Mouse (Mus musculus) testis, adult 2 months (tissue): ENCODE measurements around the gene 5730596B20Rik.

Source experiments
- CTCF ChIP-seq: fragments of 200-500 bp; IDR thresholded peaks from 2 replicates; pipeline ENCODE4 v1.5.1; 2012; ENCODE audit warnings: low read depth, mild to moderate bottlenecking, inconsistent platforms, low read length, moderate library complexity; ENCODE audit not compliant: control insufficient read depth, insufficient read depth, insufficient replicate concordance
- POLR2A ChIP-seq: fragments of 200-500 bp; IDR thresholded peaks from 2 replicates; pipeline ENCODE4 v1.6.1; 2012; ENCODE audit warnings: low read depth, mild to moderate bottlenecking, inconsistent platforms, low read length, moderate library complexity; ENCODE audit not compliant: control insufficient read depth

DNA sequence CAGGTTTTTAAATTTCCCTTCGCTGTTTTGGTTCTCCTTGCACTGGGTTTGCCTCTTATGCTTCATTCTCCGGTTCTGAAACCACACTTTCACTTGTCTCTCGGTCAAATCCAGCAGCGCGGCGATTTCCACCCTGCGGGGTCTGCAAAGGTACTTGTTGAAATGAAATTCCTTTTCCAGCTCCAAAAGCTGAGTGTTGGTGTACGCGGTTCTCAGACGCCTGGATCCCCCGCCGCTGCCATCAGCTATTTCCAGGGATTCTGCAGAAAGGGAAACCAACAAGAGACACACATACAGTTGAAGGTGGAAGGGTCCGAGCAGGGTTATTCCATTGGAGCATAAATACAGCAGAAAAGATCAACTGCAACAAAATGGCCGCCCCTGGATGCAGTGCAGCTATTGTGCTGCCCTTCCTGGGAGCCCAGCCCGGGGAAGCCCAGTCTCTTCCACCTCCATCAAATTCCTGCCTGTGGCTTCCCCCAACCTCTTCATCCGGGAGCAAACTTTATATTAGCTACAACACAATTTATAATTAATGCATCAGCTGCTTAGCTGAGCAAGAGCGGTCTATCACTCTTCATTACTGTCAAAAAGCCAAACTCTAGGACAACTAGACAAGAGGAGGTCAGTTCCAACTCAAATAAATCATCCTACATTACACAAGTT is 13.8 kb upstream of the 5730596B20Rik start:
- TF ChIP-seq POLR2A (no peak), CTCF (no peak)
